Mouse (Mus musculus): ENCODE data around the gene Spsb1. TPM values are rescaled to one million over a fixed set of nuclear protein-coding genes. Genes with fewer than 3 reads are reported as not detected.

Spsb1 gene
- polyA plus RNA-seq, 1 experiment from 2014 or later, result 5.2 TPM

DNA sequence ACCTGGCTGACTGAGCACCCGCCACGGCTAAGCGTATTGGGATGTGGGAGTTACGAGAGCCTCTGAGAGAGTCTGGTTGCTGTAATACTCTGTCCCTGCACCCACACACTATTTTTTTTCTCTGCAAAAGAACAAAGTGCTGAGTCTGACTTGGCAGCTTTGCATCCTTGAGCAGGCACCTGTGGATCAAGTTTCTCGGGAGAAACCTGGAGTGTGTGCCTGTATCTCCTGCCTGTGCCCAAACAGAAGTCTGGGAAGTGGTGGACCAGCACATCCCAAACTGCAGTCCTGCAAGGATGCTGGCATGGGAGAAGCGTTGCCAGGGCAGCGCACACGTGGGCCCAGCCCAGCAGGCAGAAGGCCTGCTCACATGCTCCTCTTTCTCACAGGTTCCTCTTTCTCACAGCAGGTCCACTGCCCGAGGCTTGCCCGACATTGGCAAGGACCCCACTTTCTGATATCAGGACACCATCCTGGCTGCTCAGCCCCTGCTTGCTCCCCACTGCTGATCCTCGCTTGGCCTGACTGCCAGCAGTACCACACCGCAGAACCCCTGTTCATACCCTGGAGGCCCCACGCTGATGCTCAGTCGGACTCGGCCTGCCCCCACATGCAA lies 36.3 kb downstream of the Spsb1 start:
- no peak for ATAC-seq (replicated peaks)
- 89% methylated on average over 15 of the region's 15 CpGs for WGBS
- no peaks in the 10 kb centered on the region; the same call in 1 of the 2 replicates for H3K4me1 ChIP-seq

DNA sequence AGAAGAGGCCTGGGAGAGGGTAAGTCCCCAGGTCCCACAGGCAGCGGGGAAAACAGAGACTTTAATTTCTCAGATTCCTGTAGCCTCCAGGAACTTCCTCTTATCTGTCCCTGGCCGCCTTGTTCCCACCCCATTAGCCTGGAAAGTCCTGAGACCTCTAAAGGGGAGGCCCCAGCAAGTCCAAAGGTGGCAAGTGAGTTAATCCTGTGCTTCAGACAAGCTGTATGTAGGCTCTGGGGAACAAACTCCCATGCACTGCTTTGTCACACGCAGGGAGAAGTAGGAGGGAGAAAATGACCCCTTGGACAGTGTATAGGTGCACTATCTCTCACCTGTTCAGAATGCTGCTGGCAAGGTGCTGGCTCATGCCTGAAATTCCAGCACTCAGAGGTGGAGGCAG lies 38.0 kb downstream of the Spsb1 start:
- 78% methylated on average over 3 of the region's 3 CpGs for WGBS
- Histone ChIP-seq H3K27me3 (replicated peaks) (no peaks in the 10 kb centered on the region), H3K9ac (no peak overlapping the region), H3K4me2 (no peak overlapping the region), H3K4me3 (no peak overlapping the region), H3K27ac (no peak overlapping the region), H3K4me1 (no peaks in the 10 kb centered on the region; the same call in 1 of the 2 replicates), H3K36me3 (replicated peaks) (no peaks in the 10 kb centered on the region), H3K9me3 (no peaks in the 10 kb centered on the region)
- no peak for ATAC-seq (replicated peaks)

More for the DNA sequence above, 36.3 kb downstream of the Spsb1 start:
- H3K4me3 ChIP-seq, result no peak overlapping the region
- no peaks in the 10 kb centered on the region for H3K9me3 ChIP-seq
- no peaks in the 10 kb centered on the region for H3K27me3 ChIP-seq (replicated peaks)
- no peak overlapping the region for H3K9ac ChIP-seq
- H3K27ac ChIP-seq, result no peak overlapping the region
- no peaks in the 10 kb centered on the region for H3K36me3 ChIP-seq (replicated peaks)
- no peak overlapping the region for H3K4me2 ChIP-seq

DNA sequence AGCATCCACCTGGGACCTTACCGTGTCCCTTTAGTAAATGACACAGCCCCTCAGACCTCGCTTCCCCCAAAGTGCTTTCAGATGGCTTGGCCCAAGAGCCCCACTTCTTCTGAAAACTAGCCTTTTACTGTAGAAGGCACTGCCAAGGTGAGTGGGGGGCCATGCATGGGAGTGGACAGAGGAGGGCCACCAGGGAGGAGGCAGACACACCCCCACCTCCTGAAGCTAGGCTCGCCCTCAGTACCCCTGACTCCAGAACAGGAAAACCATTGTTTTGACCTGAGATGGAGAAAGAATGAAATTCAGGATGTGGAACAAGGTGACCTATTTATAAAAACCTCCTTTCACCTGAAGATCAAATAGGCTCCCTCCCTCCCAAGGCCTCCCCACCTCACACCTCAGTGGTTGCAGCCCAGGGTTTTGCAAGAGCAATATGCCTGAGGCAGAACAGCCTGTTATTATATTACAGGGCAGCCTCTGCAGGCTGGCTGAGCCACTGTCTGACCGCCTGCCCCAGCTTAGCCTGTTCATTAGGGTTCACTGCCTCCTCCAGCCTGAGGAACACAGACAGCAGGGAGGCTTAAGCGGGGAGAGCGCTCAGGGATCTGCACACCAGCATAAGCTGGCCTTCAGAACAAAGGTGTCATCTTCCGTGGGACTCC lies 41.0 kb downstream of the Spsb1 start:
- no peaks in the 10 kb centered on the region for H3K9me3 ChIP-seq
- H3K27me3 ChIP-seq (replicated peaks), result no peaks in the 10 kb centered on the region
- H3K36me3 ChIP-seq (replicated peaks), result no peaks in the 10 kb centered on the region
- no peak for ATAC-seq (replicated peaks)
- WGBS, result 69% methylated on average over 7 of the region's 7 CpGs
- H3K27ac ChIP-seq, result no peak overlapping the region
- no peak overlapping the region for H3K4me3 ChIP-seq
- H3K9ac ChIP-seq, result no peak overlapping the region
- no peak overlapping the region for H3K4me2 ChIP-seq
- no peaks in the 10 kb centered on the region; the same call in 1 of the 2 replicates for H3K4me1 ChIP-seq

DNA sequence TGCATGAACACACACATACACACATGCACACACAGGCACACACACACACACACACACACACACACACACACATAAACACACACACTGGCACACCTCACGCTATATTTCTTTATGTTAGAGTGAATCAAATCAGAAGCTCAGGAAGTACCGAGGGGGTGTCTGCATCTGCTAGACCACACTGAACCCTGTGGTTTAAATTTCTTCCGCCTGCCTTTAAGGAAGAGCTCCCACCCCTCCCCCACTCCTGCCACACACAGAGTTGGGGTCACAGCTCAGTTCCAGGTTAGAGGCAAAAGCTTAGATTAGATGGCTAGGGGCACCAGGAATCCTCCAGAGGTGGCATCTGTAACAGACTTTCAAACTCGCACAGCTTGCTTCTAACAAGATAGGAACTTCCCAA lies 42.4 kb downstream of the Spsb1 start:
- no peaks in the 10 kb centered on the region for H3K9me3 ChIP-seq
- ATAC-seq (replicated peaks), result no peak
- 46% methylated on average over 4 of the region's 4 CpGs for WGBS
- H3K4me3 ChIP-seq, result no peak overlapping the region
- no peaks in the 10 kb centered on the region for H3K36me3 ChIP-seq (replicated peaks)
- no peak overlapping the region for H3K9ac ChIP-seq
- H3K4me2 ChIP-seq, result no peak overlapping the region
- H3K4me1 ChIP-seq, result no peaks in the 10 kb centered on the region; the same call in 1 of the 2 replicates
- no peak overlapping the region for H3K27ac ChIP-seq
- H3K27me3 ChIP-seq (replicated peaks), result no peaks in the 10 kb centered on the region

DNA sequence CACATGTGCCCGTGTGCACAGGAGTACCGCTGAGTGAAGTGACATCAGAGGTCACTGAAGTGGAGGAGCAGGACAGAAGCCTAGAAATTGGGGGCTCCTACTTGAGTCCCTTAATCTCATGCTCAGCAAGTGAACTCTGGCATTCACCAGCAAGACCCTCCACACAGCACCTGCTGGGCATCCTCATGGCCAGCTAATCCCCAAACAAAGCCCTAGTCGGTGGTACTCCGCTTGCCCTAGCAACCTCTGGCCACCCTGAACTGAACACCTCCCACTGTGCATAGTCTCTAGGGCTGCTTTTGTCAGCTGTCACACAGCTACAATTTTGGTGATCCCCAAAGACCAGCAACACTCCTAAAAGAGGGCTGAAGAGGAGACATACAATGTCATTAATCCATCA lies 44.3 kb downstream of the Spsb1 start:
- H3K4me3 ChIP-seq, result no peak overlapping the region
- no peak overlapping the region for H3K9ac ChIP-seq
- H3K27ac ChIP-seq, result no peak overlapping the region
- no peak for ATAC-seq (replicated peaks)
- H3K9me3 ChIP-seq, result no peaks in the 10 kb centered on the region
- no peak overlapping the region for H3K4me2 ChIP-seq
- H3K36me3 ChIP-seq (replicated peaks), result no peaks in the 10 kb centered on the region
- H3K4me1 ChIP-seq, result no peaks in the 10 kb centered on the region; the same call in 1 of the 2 replicates
- no peaks in the 10 kb centered on the region for H3K27me3 ChIP-seq (replicated peaks)
- WGBS, result 14% methylated on average over 4 of the region's 4 CpGs

DNA sequence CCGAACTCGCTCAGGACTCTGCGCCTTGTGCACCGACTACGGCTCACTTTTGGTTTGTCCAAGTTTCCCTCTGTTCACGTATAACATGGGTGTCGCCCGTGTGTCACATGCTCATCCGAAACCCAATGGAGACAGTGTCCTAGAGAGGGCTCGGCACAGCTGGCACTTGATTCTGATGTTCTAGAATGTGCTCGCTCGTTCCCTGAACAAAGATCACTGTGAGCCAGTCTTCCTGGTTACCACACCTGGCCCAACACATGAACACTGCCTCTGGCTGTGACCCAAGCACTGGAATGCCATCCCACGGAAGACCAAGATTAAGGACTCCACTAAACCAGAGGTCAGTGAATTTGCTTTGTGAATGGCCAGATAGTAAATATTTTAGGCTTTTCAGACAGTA lies 45.3 kb downstream of the Spsb1 start:
- no peak overlapping the region for H3K4me2 ChIP-seq
- no peaks in the 10 kb centered on the region for H3K9me3 ChIP-seq
- ATAC-seq (replicated peaks), result no peak

DNA sequence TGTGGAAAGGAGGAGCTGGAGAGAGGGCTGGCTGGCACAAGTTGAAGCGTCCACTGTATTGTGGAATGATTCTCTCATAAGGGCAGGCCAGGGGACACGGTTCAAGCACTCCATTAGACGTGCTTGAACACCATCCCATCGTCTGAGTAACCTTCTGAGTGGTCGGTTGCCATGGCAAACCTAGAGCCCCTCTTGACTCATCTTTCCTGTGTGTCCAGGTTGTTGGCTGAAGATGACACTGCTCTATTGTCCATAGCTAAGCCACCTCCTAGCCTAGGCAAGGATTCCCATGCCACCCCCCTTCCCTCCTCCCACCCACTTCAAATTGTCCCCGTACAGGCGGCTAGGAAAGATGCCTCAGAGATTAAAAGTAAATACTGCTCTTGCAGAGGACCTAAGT lies 45.9 kb downstream of the Spsb1 start:
- H3K9me3 ChIP-seq, result no peaks in the 10 kb centered on the region
- no peak overlapping the region for H3K9ac ChIP-seq
- 51% methylated on average over 7 of the region's 7 CpGs for WGBS
- no peak for ATAC-seq (replicated peaks)
- H3K4me2 ChIP-seq, result no peak overlapping the region
- no peaks in the 10 kb centered on the region for H3K27me3 ChIP-seq (replicated peaks)
- no peaks in the 10 kb centered on the region for H3K36me3 ChIP-seq (replicated peaks)
- H3K27ac ChIP-seq, result no peak overlapping the region
- no peak overlapping the region for H3K4me3 ChIP-seq
- no peaks in the 10 kb centered on the region; the same call in 1 of the 2 replicates for H3K4me1 ChIP-seq

More for the DNA sequence above, 45.3 kb downstream of the Spsb1 start:
- Histone ChIP-seq H3K9ac (no peak overlapping the region), H3K4me3 (no peak overlapping the region), H3K27ac (no peak overlapping the region), H3K27me3 (replicated peaks) (no peaks in the 10 kb centered on the region), H3K4me1 (no peaks in the 10 kb centered on the region; the same call in 1 of the 2 replicates), H3K36me3 (replicated peaks) (no peaks in the 10 kb centered on the region)
- 89% methylated on average over 13 of the region's 13 CpGs for WGBS

DNA sequence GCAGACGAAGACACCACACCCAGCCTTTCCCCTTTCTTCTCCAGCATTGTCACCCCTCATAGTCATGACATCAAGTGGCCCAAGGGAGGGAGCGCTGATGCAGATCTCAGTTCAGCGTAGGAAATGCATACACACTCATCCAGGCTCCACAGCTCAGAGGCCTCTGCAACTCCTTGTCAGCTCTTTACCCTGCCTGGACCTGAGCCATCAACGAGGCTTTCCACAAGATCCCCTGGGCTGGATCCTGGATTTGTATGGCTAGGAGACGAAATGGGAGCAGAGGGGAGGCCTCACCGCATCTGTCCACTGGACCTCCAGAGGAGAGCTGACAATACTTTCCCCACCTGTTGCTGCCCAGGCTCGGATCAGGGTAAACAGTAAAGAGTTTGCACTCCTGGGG lies 47.2 kb downstream of the Spsb1 start:
- no peak overlapping the region for H3K9ac ChIP-seq
- no peak overlapping the region for H3K27ac ChIP-seq
- no peaks in the 10 kb centered on the region for H3K9me3 ChIP-seq
- no peaks in the 10 kb centered on the region for H3K36me3 ChIP-seq (replicated peaks)
- H3K4me2 ChIP-seq, result no peak overlapping the region
- H3K27me3 ChIP-seq (replicated peaks), result no peaks in the 10 kb centered on the region
- no peak overlapping the region for H3K4me3 ChIP-seq
- 68% methylated on average over 7 of the region's 7 CpGs for WGBS
- no peaks in the 10 kb centered on the region for H3K4me1 ChIP-seq
- ATAC-seq (replicated peaks), result no peak

DNA sequence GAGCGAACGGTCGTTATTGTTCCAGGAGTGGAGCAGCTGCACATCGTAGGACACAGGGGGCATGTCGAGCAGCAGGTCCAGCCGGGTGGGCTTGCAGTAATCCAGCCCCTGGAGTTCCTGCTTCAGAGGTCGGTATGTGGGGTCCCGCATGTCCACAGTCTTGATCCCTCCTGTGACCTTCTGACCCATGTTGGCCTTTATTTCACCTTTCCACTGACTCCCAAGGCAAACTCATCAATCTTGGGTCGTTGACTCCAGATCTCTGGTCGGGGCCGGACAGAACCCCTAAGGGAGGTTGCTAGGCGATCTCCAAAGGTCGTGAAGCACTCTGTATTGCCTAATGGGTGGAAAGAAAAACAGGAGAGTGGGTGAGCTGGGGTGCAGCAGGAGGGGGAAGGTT lies 47.9 kb downstream of the Spsb1 start:
- Histone ChIP-seq H3K9ac (no peak overlapping the region), H3K4me2 (no peak overlapping the region), H3K27me3 (replicated peaks) (no peaks in the 10 kb centered on the region), H3K4me3 (no peak overlapping the region), H3K4me1 (no peaks in the 10 kb centered on the region), H3K27ac (no peak overlapping the region), H3K9me3 (no peaks in the 10 kb centered on the region), H3K36me3 (replicated peaks) (no peaks in the 10 kb centered on the region)
- no peak for ATAC-seq (replicated peaks)
- WGBS, result 38% methylated on average over 13 of the region's 13 CpGs

DNA sequence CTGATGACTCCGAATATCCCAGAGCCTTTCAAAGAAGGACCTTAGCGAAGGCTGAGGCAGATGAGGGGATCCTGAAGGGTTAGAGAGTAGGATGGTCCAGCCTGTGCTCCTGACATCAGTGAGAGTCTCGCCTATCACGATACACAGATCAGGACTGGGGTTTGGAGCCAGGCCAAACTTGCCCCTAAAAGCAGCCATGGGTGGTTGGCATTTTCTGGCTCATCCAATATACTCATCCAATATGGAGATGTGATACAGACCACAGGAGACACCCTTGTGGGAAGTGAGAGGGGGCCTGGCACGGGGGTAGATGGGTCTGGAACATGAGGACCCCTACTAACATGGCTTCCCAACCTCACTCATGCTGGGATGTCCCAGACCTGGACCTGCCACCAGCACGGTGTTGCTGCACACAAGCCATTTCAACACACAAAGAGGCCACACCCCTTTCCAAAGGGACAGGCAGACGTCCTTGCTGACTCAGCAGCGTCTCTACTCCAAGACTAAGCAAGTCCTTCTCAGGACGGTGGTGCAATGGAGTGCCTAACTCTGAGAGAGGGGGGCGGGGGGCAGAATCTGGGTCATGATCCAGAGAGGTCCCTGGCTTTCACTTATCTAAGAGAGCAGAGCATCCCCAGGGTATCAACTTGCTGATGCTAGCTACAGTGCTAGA lies 49.4 kb downstream of the Spsb1 start:
- Histone ChIP-seq H3K36me3 (replicated peaks) (no peaks in the 10 kb centered on the region), H3K4me1 (no peaks in the 10 kb centered on the region), H3K27ac (no peak overlapping the region), H3K9me3 (no peaks in the 10 kb centered on the region), H3K9ac (no peak overlapping the region), H3K4me2 (no peak overlapping the region), H3K4me3 (no peak overlapping the region), H3K27me3 (replicated peaks) (no peaks in the 10 kb centered on the region)
- 88% methylated on average over 10 of the region's 10 CpGs for WGBS
- no peak for ATAC-seq (replicated peaks)

DNA sequence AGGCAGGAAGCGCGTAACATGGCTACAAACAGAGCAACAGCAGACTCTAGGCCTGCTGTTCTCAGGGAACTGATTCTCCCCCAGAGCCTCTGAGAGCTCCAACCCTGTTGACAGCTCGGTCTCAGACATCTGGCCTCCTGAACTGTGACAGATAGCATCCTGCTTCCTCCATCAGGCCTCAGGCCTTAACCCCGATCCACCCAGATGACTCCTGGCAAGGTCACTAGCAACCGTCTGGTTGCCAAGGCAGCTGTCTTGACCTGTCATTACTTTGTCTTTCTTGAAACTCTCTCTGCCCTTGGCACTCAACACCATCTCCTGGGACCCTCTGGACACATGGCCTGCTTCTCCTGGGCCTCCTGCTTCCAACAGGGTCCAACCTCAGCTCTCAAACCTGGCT lies 51.8 kb downstream of the Spsb1 start:
- Histone ChIP-seq H3K4me3 (no peak overlapping the region), H3K36me3 (replicated peaks) (no peaks in the 10 kb centered on the region), H3K27me3 (replicated peaks) (no peaks in the 10 kb centered on the region), H3K9ac (no peak overlapping the region), H3K9me3 (no peaks in the 10 kb centered on the region), H3K4me1 (no peaks in the 10 kb centered on the region), H3K4me2 (no peak overlapping the region), H3K27ac (no peak overlapping the region)
- ATAC-seq (replicated peaks), result no peak
- 73% methylated on average over 5 of the region's 5 CpGs for WGBS

DNA sequence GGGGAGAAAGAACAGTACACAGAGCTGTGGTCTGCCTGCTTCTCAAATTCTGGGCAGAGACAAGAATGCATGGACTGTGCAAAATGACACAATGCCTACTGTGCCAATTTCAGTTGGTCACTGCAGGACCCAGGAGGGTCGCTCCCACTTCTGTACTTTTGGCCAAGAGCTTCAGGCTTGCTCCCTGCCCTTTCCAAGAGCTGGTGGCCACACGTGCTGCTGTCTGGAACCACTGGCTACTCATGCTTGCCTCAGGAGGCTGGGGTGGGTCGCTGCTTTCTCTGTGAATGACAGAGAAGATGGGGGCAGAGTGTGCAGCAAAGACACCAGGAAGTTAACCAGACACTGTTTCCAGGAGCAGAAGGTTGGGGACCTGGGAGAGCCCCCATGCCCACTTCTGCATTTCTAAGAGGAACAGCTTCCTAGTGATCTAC lies 53.5 kb downstream of the Spsb1 start:
- H3K9me3 ChIP-seq, result no peaks in the 10 kb centered on the region
- no peak overlapping the region for H3K9ac ChIP-seq
- WGBS, result 69% methylated on average over 3 of the region's 3 CpGs
- H3K27me3 ChIP-seq (replicated peaks), result no peaks in the 10 kb centered on the region
- H3K4me2 ChIP-seq, result no peak overlapping the region
- H3K27ac ChIP-seq, result no peak overlapping the region
- H3K4me3 ChIP-seq, result no peak overlapping the region
- H3K4me1 ChIP-seq, result no peaks in the 10 kb centered on the region
- no peak for ATAC-seq (replicated peaks)
- H3K36me3 ChIP-seq (replicated peaks), result no peaks in the 10 kb centered on the region
